Mouse (Mus musculus) heart, postnatal 36 days (tissue): ENCODE data around the gene Emc10. TPM values are rescaled to one million over a fixed set of nuclear protein-coding genes. Genes with fewer than 3 reads are reported as not detected.

Source experiments
- DNase-seq, 2 experiments: peaks; one replicate each; pipeline ENCODE4 v3.0.0; 2021 to 2022
- intact Hi-C: fragments of 180-260 bp; cut with DNase I; formaldehyde crosslinking; loops from one replicate; pipeline ENCODE4 v1.15.1; 2025
- microRNA-seq, 2 experiments: library from miRNA; unstranded; fragments of <30 nt; microRNA quantifications; one replicate each; pipeline ENCODE4 v1.2.0; 2021; ENCODE audit warnings: borderline number of aligned reads in 2 of 2
- total RNA-seq, 2 experiments: library from RNA; stranded (reverse); gene quantifications; 2 replicates each; pipeline ENCODE4 v1.2.3; 2021

Emc10 gene
- total RNA-seq, 2 experiments from 2014 or later: 87.6 to 87.9 TPM

DNA sequence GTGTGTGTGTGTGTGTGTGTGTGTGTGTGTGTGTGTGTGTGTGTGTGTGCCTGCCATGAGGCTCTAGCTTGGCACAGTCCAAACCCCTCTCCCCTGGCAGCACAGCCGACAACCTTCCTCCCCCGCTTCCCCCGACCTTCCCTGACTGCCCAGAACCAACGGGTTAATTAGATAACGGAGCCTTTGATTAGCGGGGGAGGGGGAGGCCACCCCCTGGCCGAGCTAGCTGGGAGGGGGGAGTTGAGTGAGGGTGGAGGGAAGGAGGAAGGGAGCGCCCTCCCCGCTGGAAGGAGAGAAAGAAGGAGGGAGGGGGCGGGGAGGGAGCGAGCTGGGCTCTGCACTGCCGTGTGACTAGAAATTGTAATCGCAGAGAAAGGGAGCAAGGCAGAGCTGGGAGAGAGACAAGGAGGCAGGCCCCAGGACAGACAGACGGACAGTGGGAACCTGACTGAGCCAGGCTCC lies 54.6 kb downstream of the Emc10 start:
- no peak for DNase-seq
- intact Hi-C loops: no loop called here

DNA sequence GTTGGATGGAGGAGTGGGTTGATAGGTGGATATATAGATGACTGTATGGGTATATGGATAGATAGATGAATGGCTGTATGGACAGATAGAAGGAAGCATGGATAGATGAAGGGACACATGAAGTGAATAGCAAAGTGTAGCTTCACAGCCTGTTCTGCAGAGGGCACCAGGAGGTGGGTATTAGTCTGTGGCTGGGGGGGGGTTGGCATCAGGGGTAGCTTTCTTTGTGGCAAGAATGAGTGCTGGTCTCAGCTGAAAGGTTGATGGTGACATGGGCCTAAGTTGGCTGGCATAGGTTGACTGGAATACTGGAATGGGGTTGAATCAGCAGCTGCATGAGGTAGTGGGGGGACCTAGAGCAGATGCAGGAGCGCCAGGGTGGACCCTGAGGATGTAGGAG lies 55.1 kb downstream of the Emc10 start:
- intact Hi-C loops: no loop called here
- DNase-seq: no peak

DNA sequence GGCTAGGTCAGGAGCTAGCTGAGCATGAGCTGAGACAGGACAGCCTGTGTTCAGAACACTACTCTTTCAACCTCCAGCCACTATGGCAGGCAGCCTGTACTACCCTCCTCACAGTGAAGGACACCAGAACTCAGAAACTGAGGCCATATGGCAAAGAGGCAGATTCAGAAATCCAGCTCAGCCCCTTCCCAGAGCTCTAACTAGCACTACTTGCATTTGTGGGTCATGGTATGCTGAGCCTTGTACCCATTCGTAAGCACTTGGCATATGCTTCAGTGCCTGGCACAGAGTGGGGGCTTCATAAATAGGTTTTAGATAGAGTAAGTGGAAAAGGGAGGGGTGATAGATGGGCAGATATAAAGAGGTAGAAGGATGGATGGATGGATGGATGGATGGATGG lies 55.9 kb downstream of the Emc10 start:
- no peak for DNase-seq
- intact Hi-C loops: no loop called here

Small RNA genes lying within 50 kb of the gene (microRNA-seq; reads per million reads assigned to microRNA genes)
- 0 to 2.2 reads per million in 2 experiments for gene Mir7052
- 0 to 2.0 reads per million in 2 experiments for gene Mir7053

Other genes with a start within 250 kb of the Emc10 start
- under 1 TPM; 0.58 to 0.70 TPM for gene 1700028J19Rik, start 249.8 kb downstream of the Emc10 start, total RNA-seq
- gene 2410002F23Rik, start 249.8 kb downstream of the Emc10 start, total RNA-seq: 10 to 100 TPM; 11.2 to 19.7 TPM
- gene Acp4, start 239.2 kb downstream of the Emc10 start, total RNA-seq: not detected
- gene Gm15517, start 235.1 kb downstream of the Emc10 start, total RNA-seq: not detected
- gene Clec11a, start 189.6 kb downstream of the Emc10 start, total RNA-seq: under 1 TPM; 0.75 to 0.84 TPM
- 1 to 10 TPM in 1 of 2 experiments, under 1 TPM in 1; 1.00 to 1.5 TPM for gene Shank1, start 186.3 kb downstream of the Emc10 start, total RNA-seq
- gene Syt3, start 112.4 kb downstream of the Emc10 start, total RNA-seq: 1 to 10 TPM; 1.7 to 3.4 TPM
- under 1 TPM in 1 of 2 experiments, not detected in 1; 0.68 TPM for gene 1700008O03Rik, start 110.7 kb downstream of the Emc10 start, total RNA-seq
- 10 to 100 TPM; 20.5 to 21.6 TPM for gene Lrrc4b, start 67.5 kb downstream of the Emc10 start, total RNA-seq
- gene Aspdh, start 31.1 kb downstream of the Emc10 start, total RNA-seq: under 1 TPM; 0.65 to 0.75 TPM
- 100 to 1,000 TPM; 127 to 143 TPM for gene Josd2, start 28.5 kb downstream of the Emc10 start, total RNA-seq
- gene Fam71e1, start 52 bp upstream of the Emc10 start, total RNA-seq: 1 to 10 TPM; 3.1 to 3.2 TPM
- gene Mybpc2, start 28.1 kb upstream of the Emc10 start, total RNA-seq: 10 to 100 TPM; 16.5 to 20.1 TPM
- under 1 TPM; 0.31 to 0.51 TPM for gene Spib, start 35.5 kb upstream of the Emc10 start, total RNA-seq
- 10 to 100 TPM; 11.9 to 14.0 TPM for gene Pold1, start 52.3 kb upstream of the Emc10 start, total RNA-seq
- gene Nr1h2, start 57.4 kb upstream of the Emc10 start, total RNA-seq: 10 to 100 TPM; 48.2 to 50.8 TPM
- under 1 TPM; 0.43 to 0.78 TPM for gene Napsa, start 75.9 kb upstream of the Emc10 start, total RNA-seq
- 1 to 10 TPM; 2.0 to 2.3 TPM for gene Kcnc3, start 94.1 kb upstream of the Emc10 start, total RNA-seq
- gene Myh14, start 174.3 kb upstream of the Emc10 start, total RNA-seq: 100 to 1,000 TPM in 1 of 2 experiments, 10 to 100 TPM in 1; 81.8 to 110 TPM
- gene Izumo2, start 212.2 kb upstream of the Emc10 start, total RNA-seq: not detected